Mouse (Mus musculus): ENCODE data around the gene Hoxd9. TPM values are rescaled to one million over a fixed set of nuclear protein-coding genes. Genes with fewer than 3 reads are reported as not detected.

Gene Hoxd9
- polyA plus RNA-seq, 1 experiment from 2014 or later = 24.1 TPM

GRCm38 (mm10) chr2:74684106-74684505, 13.4 kb upstream of the Hoxd9 start:
- ATAC-seq (ENCODE audit: insufficient number of reproducible peaks, low FRiP score, low TSS enrichment, low read depth) (no peak), DNase-seq (ENCODE audit: low spot score) (peak; percentile 60)
- 2% methylated on average over 12 of the region's 12 CpGs for WGBS
- Histone ChIP-seq H3K4me3 (ENCODE audit: low read depth, low read length) (peak overlapping the region; percentile 77), H3K4me1 (ENCODE audit: control insufficient read depth, insufficient read depth, low read length) (peaks cover 24% of the 10 kb centered on the region), H3K9ac (ENCODE audit: low read length) (peak overlapping the region; percentile 97), H3K9me3 (ENCODE audit: control insufficient read depth, low read length) (no peaks in the 10 kb centered on the region), H3K27ac (replicated peaks; ENCODE audit: low read depth, low read length) (peak overlapping the region; percentile 95), H3K4me2 (ENCODE audit: low read depth, severe bottlenecking) (peak overlapping the region; percentile 47), H3K36me3 (ENCODE audit: control insufficient read depth, insufficient read depth, low read length) (no peaks in the 10 kb centered on the region), H3K27me3 (ENCODE audit: control insufficient read depth, insufficient read depth, low read length) (peaks cover 22% of the 10 kb centered on the region)

DNA sequence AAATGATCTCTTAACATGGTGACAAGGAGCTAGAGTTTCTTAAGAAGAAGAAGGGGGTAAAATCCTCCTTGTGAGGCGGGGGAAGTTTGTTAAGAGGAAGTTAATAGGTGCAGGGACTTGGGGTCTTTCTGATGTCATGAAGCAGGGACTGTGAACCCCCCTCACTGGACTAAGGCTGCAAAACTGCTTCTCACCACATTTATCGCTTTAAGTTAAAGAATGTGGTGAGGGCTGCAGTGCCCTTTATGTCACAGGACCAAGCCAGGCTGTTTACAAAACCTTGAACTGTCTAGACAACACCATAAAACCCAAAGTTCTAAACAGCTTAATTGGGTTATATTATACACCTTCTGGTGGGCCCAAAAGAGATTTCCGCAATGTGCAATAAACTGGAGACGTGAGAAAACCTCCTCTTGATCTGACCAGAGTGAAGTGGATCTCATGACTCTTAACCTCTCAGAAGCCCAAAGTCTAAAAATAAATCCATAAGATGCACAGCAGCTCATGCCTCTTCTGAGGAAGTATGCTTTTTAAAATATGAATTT, 12.4 kb upstream of the Hoxd9 start:
- WGBS = under 1% methylated on average over 4 of the region's 4 CpGs
- peak overlapping the region; percentile 47 for H3K4me2 ChIP-seq (ENCODE audit: low read depth, severe bottlenecking)
- peak overlapping the region; percentile 97 for H3K9ac ChIP-seq (ENCODE audit: low read length)
- no peaks in the 10 kb centered on the region for H3K36me3 ChIP-seq (ENCODE audit: control insufficient read depth, insufficient read depth, low read length)
- peaks cover 22% of the 10 kb centered on the region for H3K27me3 ChIP-seq (ENCODE audit: control insufficient read depth, insufficient read depth, low read length)
- DNase-seq (ENCODE audit: low spot score) (peak; percentile 63), ATAC-seq (ENCODE audit: insufficient number of reproducible peaks, low FRiP score, low TSS enrichment, low read depth) (no peak)
- peak overlapping the region; percentile 77 for H3K4me3 ChIP-seq (ENCODE audit: low read depth, low read length)
- peak overlapping the region; percentile 95 for H3K27ac ChIP-seq (replicated peaks; ENCODE audit: low read depth, low read length)
- H3K9me3 ChIP-seq (ENCODE audit: control insufficient read depth, low read length) = no peaks in the 10 kb centered on the region
- peaks cover 19% of the 10 kb centered on the region; the same call in 1 of the 2 replicates for H3K4me1 ChIP-seq (ENCODE audit: control insufficient read depth, insufficient read depth, low read length)

GRCm38 (mm10) chr2:74686301-74686987, 11.1 kb upstream of the Hoxd9 start:
- 2% methylated on average over 17 of the region's 17 CpGs for WGBS
- H3K4me2 ChIP-seq (ENCODE audit: low read depth, severe bottlenecking) = peak overlapping the region; percentile 90
- peak; percentile 91 for DNase-seq (ENCODE audit: low spot score)
- H3K4me1 ChIP-seq (ENCODE audit: control insufficient read depth, insufficient read depth, low read length) = peaks cover 24% of the 10 kb centered on the region; the same call in 1 of the 2 replicates
- H3K4me3 ChIP-seq (ENCODE audit: low read depth, low read length) = peak overlapping the region; percentile 66
- H3K9me3 ChIP-seq (ENCODE audit: control insufficient read depth, low read length) = no peaks in the 10 kb centered on the region
- peaks cover 20% of the 10 kb centered on the region for H3K27me3 ChIP-seq (ENCODE audit: control insufficient read depth, insufficient read depth, low read length)
- H3K9ac ChIP-seq (ENCODE audit: low read length) = peak overlapping the region; percentile 98
- ATAC-seq (ENCODE audit: insufficient number of reproducible peaks, low FRiP score, low TSS enrichment, low read depth) = no peak
- H3K27ac ChIP-seq (replicated peaks; ENCODE audit: low read depth, low read length) = peak overlapping the region; percentile 97
- no peaks in the 10 kb centered on the region for H3K36me3 ChIP-seq (ENCODE audit: control insufficient read depth, insufficient read depth, low read length)

GRCm38 (mm10) chr2:74686988-74687697, 10.4 kb upstream of the Hoxd9 start:
- ATAC-seq (ENCODE audit: insufficient number of reproducible peaks, low FRiP score, low TSS enrichment, low read depth) (no peak), DNase-seq (ENCODE audit: low spot score) (peak; percentile 71)
- Histone ChIP-seq H3K9me3 (ENCODE audit: control insufficient read depth, low read length) (no peaks in the 10 kb centered on the region), H3K36me3 (ENCODE audit: control insufficient read depth, insufficient read depth, low read length) (no peaks in the 10 kb centered on the region), H3K4me1 (ENCODE audit: control insufficient read depth, insufficient read depth, low read length) (peaks cover 23% of the 10 kb centered on the region; the same call in 1 of the 2 replicates), H3K27me3 (ENCODE audit: control insufficient read depth, insufficient read depth, low read length) (peaks cover 13% of the 10 kb centered on the region; the same call in 1 of the 2 replicates), H3K27ac (replicated peaks; ENCODE audit: low read depth, low read length) (peak overlapping the region; percentile 97), H3K4me3 (ENCODE audit: low read depth, low read length) (peak overlapping the region; percentile 66), H3K4me2 (ENCODE audit: low read depth, severe bottlenecking) (peak overlapping the region; percentile 90), H3K9ac (ENCODE audit: low read length) (peak overlapping the region; percentile 98)
- under 1% methylated on average over 27 of the region's 27 CpGs for WGBS

- peak; percentile 73 for DNase-seq (ENCODE audit: low spot score)
- Histone ChIP-seq H3K4me2 (ENCODE audit: low read depth, severe bottlenecking) (peak overlapping the region; percentile 90), H3K4me3 (ENCODE audit: low read depth, low read length) (peak overlapping the region; percentile 66)
Measured at GRCm38 (mm10) chr2:74687698-74688555, 9.6 kb upstream of the Hoxd9 start.

GRCm38 (mm10) chr2:74688795-74689573, 8.5 kb upstream of the Hoxd9 start:
- Histone ChIP-seq H3K4me3 (ENCODE audit: low read depth, low read length) (peak overlapping the region; percentile 66), H3K36me3 (ENCODE audit: control insufficient read depth, insufficient read depth, low read length) (no peaks in the 10 kb centered on the region), H3K9me3 (ENCODE audit: control insufficient read depth, low read length) (no peaks in the 10 kb centered on the region), H3K9ac (ENCODE audit: low read length) (peak overlapping the region; percentile 98), H3K4me1 (ENCODE audit: control insufficient read depth, insufficient read depth, low read length) (peaks cover 26% of the 10 kb centered on the region), H3K4me2 (ENCODE audit: low read depth, severe bottlenecking) (peak overlapping the region; percentile 90), H3K27ac (replicated peaks; ENCODE audit: low read depth, low read length) (peak overlapping the region; percentile 97), H3K27me3 (ENCODE audit: control insufficient read depth, insufficient read depth, low read length) (peaks cover 6% of the 10 kb centered on the region; the same call in 1 of the 2 replicates)
- ATAC-seq (ENCODE audit: insufficient number of reproducible peaks, low FRiP score, low TSS enrichment, low read depth) (no peak), DNase-seq (ENCODE audit: low spot score) (peak; percentile 71)
- 1% methylated on average over 12 of the region's 12 CpGs for WGBS

More at GRCm38 (mm10) chr2:74687698-74688555, 9.6 kb upstream of the Hoxd9 start:
- peaks cover 10% of the 10 kb centered on the region; the same call in 1 of the 2 replicates for H3K27me3 ChIP-seq (ENCODE audit: control insufficient read depth, insufficient read depth, low read length)
- peaks cover 24% of the 10 kb centered on the region for H3K4me1 ChIP-seq (ENCODE audit: control insufficient read depth, insufficient read depth, low read length)
- under 1% methylated on average over 31 of the region's 31 CpGs for WGBS
- peak overlapping the region; percentile 97 for H3K27ac ChIP-seq (replicated peaks; ENCODE audit: low read depth, low read length)
- ATAC-seq (ENCODE audit: insufficient number of reproducible peaks, low FRiP score, low TSS enrichment, low read depth) = no peak
- no peaks in the 10 kb centered on the region for H3K36me3 ChIP-seq (ENCODE audit: control insufficient read depth, insufficient read depth, low read length)
- no peaks in the 10 kb centered on the region for H3K9me3 ChIP-seq (ENCODE audit: control insufficient read depth, low read length)
- H3K9ac ChIP-seq (ENCODE audit: low read length) = peak overlapping the region; percentile 98

- Histone ChIP-seq H3K9me3 (ENCODE audit: control insufficient read depth, low read length) (no peaks in the 10 kb centered on the region), H3K4me3 (ENCODE audit: low read depth, low read length) (peak overlapping the region; percentile 66), H3K9ac (ENCODE audit: low read length) (peak overlapping the region; percentile 98), H3K27ac (replicated peaks; ENCODE audit: low read depth, low read length) (peak overlapping the region; percentile 97), H3K27me3 (ENCODE audit: control insufficient read depth, insufficient read depth, low read length) (peaks cover 6% of the 10 kb centered on the region; the same call in 1 of the 2 replicates), H3K4me1 (ENCODE audit: control insufficient read depth, insufficient read depth, low read length) (peaks cover 24% of the 10 kb centered on the region), H3K4me2 (ENCODE audit: low read depth, severe bottlenecking) (peak overlapping the region; percentile 90), H3K36me3 (ENCODE audit: control insufficient read depth, insufficient read depth, low read length) (no peaks in the 10 kb centered on the region)
- under 1% methylated on average over 24 of the region's 24 CpGs for WGBS
- ATAC-seq (ENCODE audit: insufficient number of reproducible peaks, low FRiP score, low TSS enrichment, low read depth) = no peak
- peak; percentile 81 for DNase-seq (ENCODE audit: low spot score)
Measured at GRCm38 (mm10) chr2:74689574-74690337, 7.8 kb upstream of the Hoxd9 start.

All from limb, embryonic 11.5 days (tissue).